21 mouse cellular contexts compared by ENCODE assay signal in genomic region chr16:4085051-4085450, GRCm38 (mm10). TPM values are rescaled to one million over a fixed set of nuclear protein-coding genes. Genes with fewer than 3 reads are reported as not detected.
A peak's percentile ranks its signal among the peaks of the same experiment; 100 is the strongest.
DNase-seq lines count a peak whose midpoint lies in the region; ATAC-seq lines count a peak whose summit lies in the region.
"Had no signal": no experiment of that assay in that cellular context is flagged by ENCODE, and none has a peak within 500 bp of the region (broad histone marks: within the 10 kb centered on the region; RNA-seq: fewer than 3 reads in every experiment).

No protein-coding gene starts in this region.

- WGBS in forebrain, embryonic 15.5 days = 97% methylated on average over 7 of the region's 7 CpGs
- WGBS in forebrain, embryonic 14.5 days = 97% methylated on average over 7 of the region's 7 CpGs
- 93% methylated on average over 7 of the region's 7 CpGs for WGBS in heart, embryonic 10.5 days
- 99% methylated on average over 7 of the region's 7 CpGs for WGBS in midbrain, embryonic 15.5 days
- WGBS in midbrain, embryonic 14.5 days = 98% methylated on average over 7 of the region's 7 CpGs

- DNase-seq in forebrain, embryonic 14.5 days (ENCODE audit: low spot score) = no peak
- DNase-seq in heart, embryonic 10.5 days (ENCODE audit: low spot score) = peak; percentile 66
- DNase-seq in heart, adult 9 months (ENCODE audit: low spot score in 2 of 2) = no peak
- DNase-seq in midbrain, embryonic 14.5 days = no peak
- DNase-seq: adrenal gland, postnatal 10 days; adrenal gland, postnatal 36 days; cerebellum, adult 18-20 months; cerebellum, adult 9-10 months; cerebellum, postnatal 14 days; gastrocnemius, postnatal 10 days; gastrocnemius, postnatal 36 days; kidney, adult 18-20 months had no signal

- no peak overlapping the region for H3K9ac ChIP-seq in forebrain, embryonic 15.5 days (replicated peaks)
- no peak overlapping the region for H3K9ac ChIP-seq in forebrain, embryonic 14.5 days (ENCODE audit: low read length)
- H3K9ac ChIP-seq in midbrain, embryonic 15.5 days = no peak overlapping the region
- H3K9ac ChIP-seq in midbrain, embryonic 14.5 days (replicated peaks; ENCODE audit: low read length) = no peak overlapping the region
- H3K9ac ChIP-seq: heart, embryonic 13.5 days; hindbrain, embryonic 13.5 days had no signal

- H3K27ac ChIP-seq in forebrain, embryonic 15.5 days (replicated peaks) = no peak overlapping the region
- H3K27ac ChIP-seq in forebrain, embryonic 14.5 days (ENCODE audit: low read depth, low read length) = no peak overlapping the region
- H3K27ac ChIP-seq in heart, embryonic 10.5 days = no peak overlapping the region
- H3K27ac ChIP-seq in midbrain, embryonic 15.5 days = no peak overlapping the region
- no peak overlapping the region for H3K27ac ChIP-seq in midbrain, embryonic 14.5 days (replicated peaks; ENCODE audit: low read depth, low read length)
- H3K27ac ChIP-seq: heart, embryonic 13.5 days; hindbrain, embryonic 13.5 days had no signal

- 0 out of 2 replicates have a peak, but pooled peaks have one; percentile 34 for ATAC-seq in forebrain, embryonic 15.5 days (replicated peaks)
- ATAC-seq in forebrain, embryonic 14.5 days = no peak
- ATAC-seq in midbrain, embryonic 15.5 days (replicated peaks) = 0 out of 2 replicates have a peak, but pooled peaks have one; percentile 4
- ATAC-seq in midbrain, embryonic 14.5 days (ENCODE audit: low FRiP score, low TSS enrichment) = no peak
- ATAC-seq: hindbrain, embryonic 16.5 days; inflammation-experienced regulatory T-cells, adult 6 months; intestine, embryonic 16.5 days; Patski had no signal

- no peaks in the 10 kb centered on the region for H3K9me3 ChIP-seq in forebrain, embryonic 15.5 days
- no peaks in the 10 kb centered on the region for H3K9me3 ChIP-seq in forebrain, embryonic 14.5 days (replicated peaks; ENCODE audit: control insufficient read depth, low read length)
- no peaks in the 10 kb centered on the region for H3K9me3 ChIP-seq in heart, embryonic 10.5 days
- no peaks in the 10 kb centered on the region for H3K9me3 ChIP-seq in midbrain, embryonic 15.5 days
- H3K9me3 ChIP-seq in midbrain, embryonic 14.5 days (ENCODE audit: control insufficient read depth, low read length) = no peaks in the 10 kb centered on the region
- H3K9me3 ChIP-seq: G1E; heart, embryonic 13.5 days; hindbrain, embryonic 13.5 days had no signal

- no peak overlapping the region for H3K4me3 ChIP-seq in forebrain, embryonic 15.5 days
- no peak overlapping the region for H3K4me3 ChIP-seq in forebrain, embryonic 14.5 days (ENCODE audit: low read depth, low read length)
- H3K4me3 ChIP-seq in heart, embryonic 10.5 days = no peak overlapping the region
- no peak overlapping the region for H3K4me3 ChIP-seq in midbrain, embryonic 15.5 days
- no peak overlapping the region for H3K4me3 ChIP-seq in midbrain, embryonic 14.5 days (replicated peaks; ENCODE audit: low read depth, low read length)
- H3K4me3 ChIP-seq: heart, embryonic 13.5 days; hindbrain, embryonic 13.5 days had no signal

- H3K4me1 ChIP-seq in forebrain, embryonic 15.5 days = no peaks in the 10 kb centered on the region
- no peaks in the 10 kb centered on the region for H3K4me1 ChIP-seq in forebrain, embryonic 14.5 days (ENCODE audit: control insufficient read depth, insufficient read depth, low read length)
- 0 out of 2 replicates have a peak, but pooled peaks cover 5% of the 10 kb centered on the region for H3K4me1 ChIP-seq in heart, embryonic 10.5 days
- no peaks in the 10 kb centered on the region for H3K4me1 ChIP-seq in midbrain, embryonic 15.5 days
- H3K4me1 ChIP-seq in midbrain, embryonic 14.5 days (ENCODE audit: control insufficient read depth, insufficient read depth, low read length) = no peaks in the 10 kb centered on the region
- H3K4me1 ChIP-seq: hindbrain, embryonic 13.5 days had no signal

- no peaks in the 10 kb centered on the region for H3K27me3 ChIP-seq in forebrain, embryonic 15.5 days
- H3K27me3 ChIP-seq in forebrain, embryonic 14.5 days (replicated peaks; ENCODE audit: control insufficient read depth, insufficient read depth, low read length) = no peaks in the 10 kb centered on the region
- H3K27me3 ChIP-seq in heart, embryonic 10.5 days (ENCODE audit: insufficient read depth, poor library complexity, severe bottlenecking) = no peaks in the 10 kb centered on the region
- no peaks in the 10 kb centered on the region for H3K27me3 ChIP-seq in midbrain, embryonic 15.5 days (replicated peaks)
- no peaks in the 10 kb centered on the region for H3K27me3 ChIP-seq in midbrain, embryonic 14.5 days (ENCODE audit: control insufficient read depth, insufficient read depth, low read length)
- H3K27me3 ChIP-seq: heart, embryonic 13.5 days; hindbrain, embryonic 13.5 days; Patski had no signal

- no peak overlapping the region for H3K4me2 ChIP-seq in forebrain, embryonic 15.5 days (replicated peaks)
- H3K4me2 ChIP-seq in forebrain, embryonic 14.5 days (ENCODE audit: low read length) = no peak overlapping the region
- no peak overlapping the region for H3K4me2 ChIP-seq in midbrain, embryonic 15.5 days
- no peak overlapping the region for H3K4me2 ChIP-seq in midbrain, embryonic 14.5 days (ENCODE audit: low read length)
- H3K4me2 ChIP-seq: heart, embryonic 13.5 days; hindbrain, embryonic 13.5 days had no signal

- H3K36me3 ChIP-seq in forebrain, embryonic 15.5 days = peaks cover 72% of the 10 kb centered on the region
- H3K36me3 ChIP-seq in forebrain, embryonic 14.5 days (ENCODE audit: control insufficient read depth, insufficient read depth, low read length) = peaks cover 80% of the 10 kb centered on the region
- H3K36me3 ChIP-seq in heart, embryonic 10.5 days = peaks cover 73% of the 10 kb centered on the region
- H3K36me3 ChIP-seq in midbrain, embryonic 15.5 days (replicated peaks) = peaks cover 51% of the 10 kb centered on the region
- peaks cover 80% of the 10 kb centered on the region for H3K36me3 ChIP-seq in midbrain, embryonic 14.5 days (ENCODE audit: control insufficient read depth, insufficient read depth, low read length)

RNA-seq across cellular contexts. Expression of gene Trap1, which starts 7.4 kb away (rescaled TPM):
- polyA plus RNA-seq in forebrain, embryonic 15.5 days (2015; fragmentation: Nextera tagmentation; extraction: Ambion mirVana) = 51.5 and 52.9 TPM in 2 replicates
- 61.2 and 62.7 TPM in 2 replicates for polyA plus RNA-seq in forebrain, embryonic 14.5 days (2014; fragmentation: Nextera tagmentation; extraction: Ambion mirVana)
- polyA plus RNA-seq in heart, embryonic 10.5 days (2016; fragmentation: Nextera tagmentation; extraction: Ambion mirVana) = 105 and 112 TPM in 2 replicates
- 49.1 and 54.3 TPM in 2 replicates for polyA plus RNA-seq in midbrain, embryonic 15.5 days (2015; fragmentation: Nextera tagmentation; extraction: Ambion mirVana)
- polyA plus RNA-seq in midbrain, embryonic 14.5 days (2014; fragmentation: Nextera tagmentation; extraction: Ambion mirVana) = 47.0 and 49.2 TPM in 2 replicates

RNA-seq across cellular contexts. Expression of gene Dnase1, which starts 48.3 kb away (rescaled TPM):
- 5.7 and 7.3 TPM in 2 replicates for polyA plus RNA-seq in forebrain, embryonic 15.5 days (2015; fragmentation: Nextera tagmentation; extraction: Ambion mirVana)
- 3.3 and 4.8 TPM in 2 replicates for polyA plus RNA-seq in forebrain, embryonic 14.5 days (2014; fragmentation: Nextera tagmentation; extraction: Ambion mirVana)
- polyA plus RNA-seq in heart, embryonic 10.5 days (2016; fragmentation: Nextera tagmentation; extraction: Ambion mirVana) = 5.2 and 5.5 TPM in 2 replicates
- 6.9 and 8.6 TPM in 2 replicates for polyA plus RNA-seq in midbrain, embryonic 15.5 days (2015; fragmentation: Nextera tagmentation; extraction: Ambion mirVana)
- 5.9 and 7.0 TPM in 2 replicates for polyA plus RNA-seq in midbrain, embryonic 14.5 days (2014; fragmentation: Nextera tagmentation; extraction: Ambion mirVana)
- polyA plus RNA-seq: G1E had no signal

Comparison
In these comparisons a context has a peak if more than half of its experiments do, and no peak if none do; other contexts are left out.
1. ATAC-seq: peak in forebrain, embryonic 15.5 days (single experiment) and midbrain, embryonic 15.5 days (single experiment); none in forebrain, embryonic 14.5 days (single experiment) and midbrain, embryonic 14.5 days (single experiment).